Mouse (Mus musculus) 416B (cell line): ENCODE measurements around the gene Fbxl17.

Source experiments
- DNase-seq: peaks from one replicate; pipeline ENCODE4 v3.0.0; 2011; ENCODE audit warnings: low read depth

Fbxl17 gene

GRCm38 (mm10) chr17:63045297-63045696 lies 454.5 kb downstream of the Fbxl17 start:
- DNase-seq: no peak

- DNase-seq: peak; percentile 16
These were observed 456.7 kb downstream of the Fbxl17 start for GRCm38 (mm10) chr17:63043046-63043675.

- no peak for DNase-seq
These were observed 462.3 kb downstream of the Fbxl17 start for GRCm38 (mm10) chr17:63037562-63037961.

GRCm38 (mm10) chr17:63033141-63033540 lies 466.7 kb downstream of the Fbxl17 start:
- no peak for DNase-seq

GRCm38 (mm10) chr17:63029105-63029504 lies 470.7 kb downstream of the Fbxl17 start:
- DNase-seq: no peak

- DNase-seq: no peak
These were observed 474.6 kb downstream of the Fbxl17 start for GRCm38 (mm10) chr17:63025238-63025637.

- no peak for DNase-seq
These were observed 482.1 kb downstream of the Fbxl17 start for GRCm38 (mm10) chr17:63017605-63018167.

GRCm38 (mm10) chr17:63012571-63012923 lies 487.3 kb downstream of the Fbxl17 start:
- no peak for DNase-seq

- DNase-seq: no peak
These were observed 487.8 kb downstream of the Fbxl17 start for GRCm38 (mm10) chr17:63011893-63012570.

- DNase-seq: no peak
These were observed 489.0 kb downstream of the Fbxl17 start for GRCm38 (mm10) chr17:63010830-63011229.

- no peak for DNase-seq
These were observed 491.0 kb downstream of the Fbxl17 start for GRCm38 (mm10) chr17:63008788-63009187.

GRCm38 (mm10) chr17:63008277-63008676 lies 491.5 kb downstream of the Fbxl17 start:
- no peak for DNase-seq

GRCm38 (mm10) chr17:63007876-63008275 lies 491.9 kb downstream of the Fbxl17 start:
- DNase-seq: no peak
